Mouse (Mus musculus) heart, adult 18-20 months (tissue): ENCODE measurements around the gene Rbm5. TPM values are rescaled to one million over a fixed set of nuclear protein-coding genes. Genes with fewer than 3 reads are reported as not detected.

Experiments used
- DNase-seq, 2 experiments: peaks; one replicate each; pipeline ENCODE4 v3.0.0; 2021 to 2022; ENCODE audit warnings: mixed read lengths in 1 of 2
- total RNA-seq, 2 experiments: library from RNA; stranded (reverse); gene quantifications; 2 replicates each; pipeline ENCODE4 v1.2.3; 2021

Gene Rbm5
- total RNA-seq, 2 experiments from 2014 or later, result 48.6 to 57.9 TPM

GRCm38 (mm10) chr9:107701594-107701993 is 69.2 kb downstream of the Rbm5 start:
- DNase-seq, result peak; percentile 81 to 83

DNA sequence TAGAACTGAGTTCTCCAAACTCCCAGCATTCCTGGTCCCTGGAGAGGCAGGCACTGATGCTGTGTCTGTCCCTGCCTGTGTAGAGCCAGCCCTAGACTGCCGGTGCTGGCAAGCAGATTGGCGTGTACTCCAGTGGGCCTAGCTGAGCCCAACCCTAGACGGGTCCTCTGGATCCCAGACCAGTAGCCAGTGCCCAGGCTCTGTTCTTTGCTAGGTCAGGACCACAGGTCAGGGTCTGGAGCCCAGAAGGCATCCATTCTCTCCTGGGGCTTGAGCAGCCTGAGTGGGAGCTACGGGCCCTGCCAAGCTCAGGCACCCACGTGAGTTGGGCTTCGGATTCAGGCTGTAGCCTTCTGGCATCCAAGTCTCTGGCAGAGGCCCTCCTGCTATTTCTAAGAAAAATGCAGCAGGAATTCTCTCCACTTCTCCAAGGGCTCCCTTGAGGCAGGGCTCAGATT is 70.7 kb downstream of the Rbm5 start:
- peak in 1 of 2 experiments; percentile 51 for DNase-seq

- DNase-seq, result no peak
These were observed 71.3 kb downstream of the Rbm5 start for GRCm38 (mm10) chr9:107699376-107699980.

DNA sequence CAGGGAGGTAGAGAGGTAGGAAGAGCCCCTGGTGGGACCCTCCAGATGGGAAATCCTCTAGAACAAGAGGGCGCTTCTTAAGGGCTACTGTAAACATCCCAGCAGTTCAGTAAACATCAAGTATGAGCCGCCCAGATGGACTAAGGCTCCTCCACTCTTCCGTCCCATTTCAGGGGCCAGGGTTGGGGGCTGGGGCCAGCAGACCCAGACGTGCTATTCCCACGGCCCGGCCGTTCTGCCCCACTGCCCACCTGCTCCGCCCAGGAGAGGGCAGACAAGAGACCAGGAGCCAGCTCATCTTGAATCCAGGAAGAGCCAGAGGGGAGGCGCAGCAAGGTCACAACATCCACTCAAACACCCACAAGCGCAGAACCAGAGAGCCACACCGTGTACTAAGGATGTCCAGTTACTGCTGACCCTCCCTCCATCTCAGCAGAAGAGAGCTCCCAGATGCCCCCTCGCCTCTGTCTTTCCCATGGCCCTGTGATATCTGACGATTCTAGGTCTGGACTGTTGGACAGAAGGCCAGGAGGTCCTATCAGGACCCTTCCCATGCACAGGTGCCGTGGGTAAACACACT is 72.1 kb downstream of the Rbm5 start:
- no peak for DNase-seq

- no peak for DNase-seq
These were observed 72.8 kb downstream of the Rbm5 start for GRCm38 (mm10) chr9:107697811-107698521.

DNA sequence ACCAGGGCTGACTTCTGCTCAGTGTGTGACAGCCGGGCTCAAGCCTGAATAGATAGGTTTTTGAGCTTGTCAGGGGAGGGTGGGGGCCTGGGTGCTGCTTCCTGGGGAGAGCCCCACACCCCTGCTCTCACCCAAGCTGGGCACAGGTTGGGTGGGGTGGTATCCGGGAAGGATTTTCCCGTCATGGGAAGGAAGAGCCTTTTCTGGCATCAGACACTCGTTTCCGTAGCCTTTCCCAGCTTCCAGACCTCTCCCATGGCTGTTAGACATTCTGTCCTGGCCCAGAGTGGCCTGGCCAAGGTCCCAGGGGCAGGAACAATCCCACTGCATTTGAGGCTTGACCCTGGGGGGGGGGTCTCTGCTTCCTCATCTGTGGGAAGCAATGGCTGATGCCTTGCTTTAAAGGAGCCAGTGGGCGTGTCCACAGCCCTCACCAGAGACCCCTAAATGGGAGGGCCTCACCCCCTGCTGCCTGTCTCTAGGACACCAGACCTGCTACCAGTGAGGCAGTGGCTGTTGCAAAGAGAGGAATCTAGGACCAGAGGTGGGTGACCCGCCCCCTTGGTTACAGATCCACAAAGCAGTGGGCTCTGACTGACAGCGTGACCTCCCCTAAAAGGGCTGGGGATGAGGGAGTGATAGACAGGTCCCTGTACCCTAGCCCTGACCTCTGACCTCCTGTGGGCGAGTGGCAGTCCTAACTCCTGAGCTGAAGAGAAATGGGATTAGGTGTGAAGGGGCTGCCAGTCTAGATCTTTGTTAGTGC is 73.8 kb downstream of the Rbm5 start:
- DNase-seq, result peak in 1 of 2 experiments; percentile 71

- DNase-seq, result no peak
These were observed 74.7 kb downstream of the Rbm5 start for GRCm38 (mm10) chr9:107696106-107696479.

- peak in 1 of 2 experiments; percentile 57 for DNase-seq
These were observed 75.2 kb downstream of the Rbm5 start for GRCm38 (mm10) chr9:107695441-107696105.

DNA sequence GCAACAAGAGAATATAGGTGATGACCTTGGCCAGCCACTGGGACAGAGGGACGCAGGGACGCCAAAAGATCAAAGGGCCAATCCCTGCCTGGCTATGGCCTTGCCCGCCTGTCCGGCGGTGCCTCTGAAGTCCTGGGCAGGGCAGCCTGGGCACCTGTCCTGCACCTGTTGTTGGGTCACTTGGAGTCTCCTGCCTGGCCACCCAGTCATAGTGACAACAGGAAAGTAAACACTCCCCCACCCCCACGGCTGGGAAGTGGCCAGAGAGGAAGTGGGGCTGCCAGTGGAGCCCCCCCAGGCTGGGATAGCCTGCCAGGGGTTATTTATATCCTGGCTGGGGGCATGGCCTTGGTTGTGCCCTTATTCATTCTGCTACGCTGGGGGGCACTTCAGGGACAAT is 76.2 kb downstream of the Rbm5 start:
- no peak for DNase-seq

DNA sequence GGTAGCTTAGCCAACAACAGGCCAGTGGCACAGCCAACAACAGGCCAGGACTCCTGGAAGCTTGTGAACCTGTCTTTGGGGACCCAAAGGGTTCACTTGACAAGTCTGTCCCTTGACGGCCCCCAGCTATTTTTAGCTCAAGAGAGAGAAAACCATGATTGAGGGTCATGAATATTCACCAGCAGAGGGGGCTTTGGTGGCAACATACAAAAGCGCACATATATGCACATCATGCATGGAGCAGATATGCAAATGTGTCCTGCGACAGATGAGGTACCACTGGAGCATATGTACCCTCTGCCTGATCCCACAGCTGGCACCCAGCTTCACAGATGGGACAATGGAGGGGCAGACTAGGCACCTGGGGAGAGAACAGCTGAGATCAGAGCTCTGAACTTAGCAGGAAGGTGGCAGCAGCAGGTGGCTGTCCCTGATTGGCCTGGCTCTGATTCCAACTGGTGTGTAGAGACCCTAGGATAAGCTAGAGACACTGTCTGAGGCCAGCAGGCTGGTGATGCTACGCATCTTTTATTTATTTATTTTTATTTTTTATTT is 77.3 kb downstream of the Rbm5 start:
- no peak for DNase-seq

- no peak for DNase-seq
These were observed 78.0 kb downstream of the Rbm5 start for GRCm38 (mm10) chr9:107692785-107693184.

DNA sequence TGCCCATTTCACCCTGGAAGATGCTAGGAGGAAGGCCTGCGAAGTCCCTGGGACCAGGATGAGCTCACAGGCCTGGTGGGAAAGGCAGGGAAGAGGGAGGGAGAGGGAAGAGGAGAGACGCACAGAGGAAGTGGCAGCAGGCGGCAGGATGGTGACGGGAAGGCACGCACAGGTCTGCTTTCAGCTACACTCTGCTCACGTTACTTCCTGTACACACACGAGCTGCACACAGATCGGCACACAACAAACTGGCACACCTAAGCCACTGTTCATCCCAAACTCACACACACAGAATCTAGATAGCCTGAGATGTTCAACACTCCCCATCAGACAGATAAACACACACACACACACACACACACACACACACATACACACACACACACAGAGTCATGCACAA is 80.4 kb downstream of the Rbm5 start:
- no peak for DNase-seq

Other genes with a start within 250 kb of the Rbm5 start
- gene Tmem115, start 237.1 kb downstream of the Rbm5 start, total RNA-seq, result 10 to 100 TPM; 22.2 to 22.3 TPM
- gene Cyb561d2, start 228.8 kb downstream of the Rbm5 start, total RNA-seq, result 1 to 10 TPM; 4.2 to 4.6 TPM
- gene Nprl2, start 228.8 kb downstream of the Rbm5 start, total RNA-seq, result 10 to 100 TPM; 20.4 to 21.0 TPM
- under 1 TPM in 1 of 2 experiments, not detected in 1; 0.62 TPM for gene Zmynd10, start 223.7 kb downstream of the Rbm5 start, total RNA-seq
- gene Rassf1, start 219.4 kb downstream of the Rbm5 start, total RNA-seq, result 10 to 100 TPM; 15.1 TPM
- gene Tusc2, start 207.7 kb downstream of the Rbm5 start, total RNA-seq, result 10 to 100 TPM; 38.3 to 40.9 TPM
- gene Hyal2, start 203.1 kb downstream of the Rbm5 start, total RNA-seq, result 10 to 100 TPM; 31.4 to 40.0 TPM
- gene Hyal1, start 194.1 kb downstream of the Rbm5 start, total RNA-seq, result 1 to 10 TPM; 3.4 to 5.1 TPM
- 10 to 100 TPM; 16.1 to 20.1 TPM for gene Naa80, start 192.1 kb downstream of the Rbm5 start, total RNA-seq
- gene Hyal3, start 190.2 kb downstream of the Rbm5 start, total RNA-seq, result under 1 TPM; 0.28 to 0.37 TPM
- gene Ifrd2, start 183.4 kb downstream of the Rbm5 start, total RNA-seq, result 10 to 100 TPM; 48.5 to 48.8 TPM
- 10 to 100 TPM; 20.4 to 22.9 TPM for gene Sema3b, start 161.8 kb downstream of the Rbm5 start, total RNA-seq
- gene Gnai2, start 135.6 kb downstream of the Rbm5 start, total RNA-seq, result 100 to 1,000 TPM; 241 to 253 TPM
- gene Slc38a3, start 101.5 kb downstream of the Rbm5 start, total RNA-seq, result 10 to 100 TPM; 48.3 to 61.0 TPM
- not detected for gene Gnat1, start 91.3 kb downstream of the Rbm5 start, total RNA-seq
- gene Sema3f, start 60.5 kb downstream of the Rbm5 start, total RNA-seq, result 10 to 100 TPM; 14.7 to 16.5 TPM
- gene Rbm6, start 102.2 kb upstream of the Rbm5 start, total RNA-seq, result 10 to 100 TPM; 25.1 to 25.2 TPM
- gene Mon1a, start 117.2 kb upstream of the Rbm5 start, total RNA-seq, result 10 to 100 TPM; 10.0 to 10.3 TPM
- gene Mst1r, start 135.9 kb upstream of the Rbm5 start, total RNA-seq, result 1 to 10 TPM; 2.3 to 3.1 TPM
- not detected for gene Actl11, start 157.5 kb upstream of the Rbm5 start, total RNA-seq
- not detected for gene Camkv, start 164.7 kb upstream of the Rbm5 start, total RNA-seq
- 1 to 10 TPM in 1 of 2 experiments, under 1 TPM in 1; 0.35 to 1.0 TPM for gene Traip, start 179.1 kb upstream of the Rbm5 start, total RNA-seq
- 10 to 100 TPM; 12.3 to 15.6 TPM for gene Uba7, start 204.5 kb upstream of the Rbm5 start, total RNA-seq
- under 1 TPM in 1 of 2 experiments, not detected in 1; 0.37 TPM for gene Gm20661, start 212.1 kb upstream of the Rbm5 start, total RNA-seq
- 1 to 10 TPM; 6.1 to 8.4 TPM for gene Inka1, start 214.9 kb upstream of the Rbm5 start, total RNA-seq
- gene Cdhr4, start 221.5 kb upstream of the Rbm5 start, total RNA-seq, result 1 to 10 TPM in 1 of 2 experiments, not detected in 1; 2.7 TPM
- 1 to 10 TPM; 1.1 to 1.4 TPM for gene Gm20662, start 225.4 kb upstream of the Rbm5 start, total RNA-seq
- gene Ip6k1, start 231.5 kb upstream of the Rbm5 start, total RNA-seq, result 10 to 100 TPM; 30.4 to 32.0 TPM